Mouse (Mus musculus) urinary bladder, postnatal 10 days (tissue): ENCODE measurements around the gene Apoc4.

Source experiments
- DNase-seq: peaks from one replicate; pipeline ENCODE4 v3.0.0; 2022; ENCODE audit warnings: low spot score

Gene Apoc4

DNA sequence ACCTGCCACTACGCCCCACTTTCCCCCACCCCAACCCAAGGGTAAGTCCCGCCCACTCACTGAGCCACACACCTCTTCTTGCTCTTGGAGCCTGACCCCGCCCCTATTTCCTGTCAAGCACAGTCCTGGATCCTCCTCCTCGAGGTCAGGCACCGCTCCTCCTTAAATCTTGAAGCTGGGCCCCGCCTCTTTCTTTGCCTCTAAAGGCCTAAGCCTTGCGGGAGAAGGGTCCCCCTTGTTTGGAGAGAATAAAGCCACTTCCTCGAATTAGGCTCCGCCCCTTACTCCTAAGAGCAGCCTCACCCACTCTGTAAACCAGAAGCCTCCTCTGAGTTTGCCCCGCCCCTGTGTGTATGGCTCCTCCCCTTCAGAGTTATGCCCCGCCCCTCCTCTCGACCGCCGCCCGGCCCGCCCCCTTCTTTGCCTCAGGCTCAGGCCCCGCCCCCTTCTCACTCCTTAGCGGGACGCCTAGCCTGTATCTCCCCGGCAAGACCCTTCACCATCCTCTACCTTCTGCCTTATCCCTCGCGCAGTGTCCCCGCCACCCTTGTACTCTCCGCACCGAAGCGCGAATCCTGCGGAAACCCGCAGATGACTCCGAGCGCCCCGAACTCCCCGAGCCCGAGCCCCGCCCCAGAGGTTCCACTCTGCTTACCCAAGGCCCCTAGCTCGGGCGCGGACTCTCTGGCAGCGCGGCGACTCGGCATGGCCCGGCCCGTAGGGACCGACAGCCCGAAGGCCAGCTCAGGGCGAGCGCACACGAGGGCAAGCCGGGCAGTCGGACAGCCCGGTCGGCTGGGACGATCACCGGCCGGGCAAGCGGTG lies 52.5 kb downstream of the Apoc4 start:
- DNase-seq: peak; percentile 89

DNA sequence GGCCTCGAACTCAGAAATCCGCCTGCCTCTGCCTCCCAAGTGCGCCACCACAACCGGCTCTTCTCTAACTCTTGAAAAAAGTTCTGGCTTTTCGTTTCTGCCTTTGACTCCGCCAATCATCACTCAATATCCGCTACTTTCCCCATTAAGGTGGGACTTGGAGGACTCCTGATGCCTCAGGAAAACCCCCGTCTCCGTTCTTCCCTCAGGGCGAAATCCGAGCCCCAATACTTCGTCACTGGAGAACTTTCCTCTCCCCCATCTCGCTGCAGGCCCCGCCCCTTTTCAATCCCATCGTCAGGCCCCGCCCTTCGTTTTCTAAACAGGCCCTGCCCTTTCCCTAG lies 53.1 kb downstream of the Apoc4 start:
- peak; percentile 78 for DNase-seq
